Mouse (Mus musculus): ENCODE measurements around the gene Zbed6. TPM values are rescaled to one million over a fixed set of nuclear protein-coding genes. Genes with fewer than 3 reads are reported as not detected.
"Not testable (repeated sequence)": the region's sequence is repeated elsewhere in the genome, so short reads cannot be mapped to it uniquely, and the experiment has no call there.

Zbed6 gene
- polyA plus RNA-seq (2015; fragmentation: Nextera tagmentation; extraction: Ambion mirVana), result not detected in 2 replicates

GRCm38 (mm10) chr1:133660466-133661202, at the start of gene Zbed6:
Gene Zbed6 (minus strand): TSS chr1:133660885.
- H3K36me3 ChIP-seq, result peaks cover 38% of the 10 kb centered on the region
- no peaks in the 10 kb centered on the region for H3K27me3 ChIP-seq (replicated peaks)
- no peaks in the 10 kb centered on the region for H3K9me3 ChIP-seq
- peak; percentile 61 for ATAC-seq (ENCODE audit: extremely low read depth, insufficient number of reproducible peaks, low FRiP score, low TSS enrichment)
- 1% methylated on average over 41 of the region's 41 CpGs for WGBS
- H3K4me2 ChIP-seq, result peak within 1 kb of the TSS; percentile 94
- peak within 1 kb of the TSS; percentile 98 for H3K9ac ChIP-seq
- H3K4me1 ChIP-seq, result peaks cover 59% of the 10 kb centered on the region
- H3K27ac ChIP-seq (replicated peaks), result peak within 1 kb of the TSS; percentile 94
- H3K4me3 ChIP-seq, result peak within 1 kb of the TSS; percentile 78

- Histone ChIP-seq H3K4me2 (no peak overlapping the region), H3K4me3 (no peak overlapping the region), H3K36me3 (peaks cover 65% of the 10 kb centered on the region), H3K4me1 (peaks cover 14% of the 10 kb centered on the region), H3K27ac (replicated peaks) (no peak overlapping the region), H3K9ac (no peak overlapping the region), H3K27me3 (replicated peaks) (no peaks in the 10 kb centered on the region), H3K9me3 (no peaks in the 10 kb centered on the region)
- ATAC-seq (ENCODE audit: extremely low read depth, insufficient number of reproducible peaks, low FRiP score, low TSS enrichment), result no peak
- 82% methylated on average over 3 of the region's 3 CpGs for WGBS
Measured at GRCm38 (mm10) chr1:133709292-133709691, 48.6 kb upstream of the Zbed6 start.

GRCm38 (mm10) chr1:133701824-133702223, 41.1 kb upstream of the Zbed6 start:
- ATAC-seq (ENCODE audit: extremely low read depth, insufficient number of reproducible peaks, low FRiP score, low TSS enrichment); H3K9me3 ChIP-seq; H3K4me3 ChIP-seq; H3K27me3 ChIP-seq (replicated peaks); H3K9ac ChIP-seq; H3K27ac ChIP-seq (replicated peaks); H3K4me1 ChIP-seq; H3K4me2 ChIP-seq: not testable (repeated sequence)
- WGBS, result 14% methylated on average over 1 of the region's 2 CpGs
- peaks cover 39% of the 10 kb centered on the region for H3K36me3 ChIP-seq

GRCm38 (mm10) chr1:133697935-133698620, 37.4 kb upstream of the Zbed6 start:
- 92% methylated on average over 12 of the region's 12 CpGs for WGBS

GRCm38 (mm10) chr1:133695901-133696300, 35.2 kb upstream of the Zbed6 start:
- ATAC-seq (ENCODE audit: extremely low read depth, insufficient number of reproducible peaks, low FRiP score, low TSS enrichment), result no peak; the same call in 1 of the 2 replicates
- H3K27me3 ChIP-seq (replicated peaks), result no peaks in the 10 kb centered on the region
- H3K4me1 ChIP-seq, result peaks cover 51% of the 10 kb centered on the region
- 32% methylated on average over 7 of the region's 7 CpGs for WGBS
- peak overlapping the region; percentile 50; the same call in 1 of the 2 replicates for H3K9ac ChIP-seq
- peak overlapping the region; percentile 91 for H3K27ac ChIP-seq (replicated peaks)
- H3K9me3 ChIP-seq, result no peaks in the 10 kb centered on the region
- H3K4me3 ChIP-seq, result no peak overlapping the region
- peak overlapping the region; percentile 24 for H3K4me2 ChIP-seq
- no peaks in the 10 kb centered on the region for H3K36me3 ChIP-seq

More at GRCm38 (mm10) chr1:133697935-133698620, 37.4 kb upstream of the Zbed6 start:
- Histone ChIP-seq H3K9me3 (no peaks in the 10 kb centered on the region), H3K27ac (replicated peaks) (no peak overlapping the region), H3K4me3 (no peak overlapping the region), H3K4me2 (no peak overlapping the region), H3K4me1 (peaks cover 40% of the 10 kb centered on the region), H3K9ac (no peak overlapping the region), H3K27me3 (replicated peaks) (no peaks in the 10 kb centered on the region), H3K36me3 (peaks cover 11% of the 10 kb centered on the region)
- ATAC-seq (ENCODE audit: extremely low read depth, insufficient number of reproducible peaks, low FRiP score, low TSS enrichment), result no peak

- no peaks in the 10 kb centered on the region for H3K9me3 ChIP-seq
- peaks cover 54% of the 10 kb centered on the region for H3K4me1 ChIP-seq
- H3K27ac ChIP-seq (replicated peaks), result peak overlapping the region; percentile 91
- peak overlapping the region; percentile 4; the same call in 1 of the 2 replicates for H3K9ac ChIP-seq
- WGBS, result 83% methylated on average over 1 of the region's 1 CpGs
- no peak for ATAC-seq (ENCODE audit: extremely low read depth, insufficient number of reproducible peaks, low FRiP score, low TSS enrichment)
- no peaks in the 10 kb centered on the region for H3K36me3 ChIP-seq
- H3K27me3 ChIP-seq (replicated peaks), result no peaks in the 10 kb centered on the region
- no peak overlapping the region for H3K4me2 ChIP-seq
- H3K4me3 ChIP-seq, result no peak overlapping the region
Measured at GRCm38 (mm10) chr1:133694876-133695275, 34.2 kb upstream of the Zbed6 start.

GRCm38 (mm10) chr1:133694301-133694700, 33.6 kb upstream of the Zbed6 start:
- Histone ChIP-seq H3K27ac (replicated peaks) (peak overlapping the region; percentile 91), H3K9me3 (no peaks in the 10 kb centered on the region), H3K4me2 (no peak overlapping the region), H3K36me3 (no peaks in the 10 kb centered on the region), H3K4me3 (no peak overlapping the region), H3K9ac (peak overlapping the region; percentile 4), H3K4me1 (peaks cover 57% of the 10 kb centered on the region), H3K27me3 (replicated peaks) (no peaks in the 10 kb centered on the region)
- 11% methylated on average over 1 of the region's 1 CpGs for WGBS
- no peak for ATAC-seq (ENCODE audit: extremely low read depth, insufficient number of reproducible peaks, low FRiP score, low TSS enrichment)

- WGBS, result 68% methylated on average over 11 of the region's 11 CpGs
- no peak for ATAC-seq (ENCODE audit: extremely low read depth, insufficient number of reproducible peaks, low FRiP score, low TSS enrichment)
- no peak overlapping the region for H3K4me3 ChIP-seq
- H3K9me3 ChIP-seq, result no peaks in the 10 kb centered on the region
- peak overlapping the region; percentile 91 for H3K27ac ChIP-seq (replicated peaks)
- peak overlapping the region; percentile 4; the same call in 1 of the 2 replicates for H3K9ac ChIP-seq
- H3K4me2 ChIP-seq, result no peak overlapping the region
- no peaks in the 10 kb centered on the region for H3K36me3 ChIP-seq
- H3K4me1 ChIP-seq, result peaks cover 57% of the 10 kb centered on the region
- H3K27me3 ChIP-seq (replicated peaks), result no peaks in the 10 kb centered on the region
Measured at GRCm38 (mm10) chr1:133693536-133694114, 32.9 kb upstream of the Zbed6 start.

GRCm38 (mm10) chr1:133692195-133692594, 31.5 kb upstream of the Zbed6 start:
- Histone ChIP-seq H3K4me3 (no peak overlapping the region), H3K9ac (no peak overlapping the region), H3K36me3 (no peaks in the 10 kb centered on the region), H3K9me3 (no peaks in the 10 kb centered on the region), H3K4me2 (no peak overlapping the region), H3K27ac (replicated peaks) (no peak overlapping the region), H3K4me1 (peaks cover 57% of the 10 kb centered on the region), H3K27me3 (replicated peaks) (no peaks in the 10 kb centered on the region)
- ATAC-seq (ENCODE audit: extremely low read depth, insufficient number of reproducible peaks, low FRiP score, low TSS enrichment), result no peak
- WGBS, result 33% methylated on average over 4 of the region's 4 CpGs

- Histone ChIP-seq H3K9ac (no peak overlapping the region), H3K9me3 (no peaks in the 10 kb centered on the region), H3K27ac (replicated peaks) (no peak overlapping the region), H3K27me3 (replicated peaks) (no peaks in the 10 kb centered on the region), H3K4me3 (no peak overlapping the region), H3K36me3 (no peaks in the 10 kb centered on the region), H3K4me2 (no peak overlapping the region), H3K4me1 (peaks cover 47% of the 10 kb centered on the region)
- no peak for ATAC-seq (ENCODE audit: extremely low read depth, insufficient number of reproducible peaks, low FRiP score, low TSS enrichment)
- 79% methylated on average over 6 of the region's 6 CpGs for WGBS
Measured at GRCm38 (mm10) chr1:133691046-133691445, 30.4 kb upstream of the Zbed6 start.

- ATAC-seq (ENCODE audit: extremely low read depth, insufficient number of reproducible peaks, low FRiP score, low TSS enrichment), result no peak
- Histone ChIP-seq H3K36me3 (no peaks in the 10 kb centered on the region), H3K27ac (replicated peaks) (no peak within 1 kb of the TSS), H3K4me1 (peaks cover 35% of the 10 kb centered on the region), H3K27me3 (replicated peaks) (no peaks in the 10 kb centered on the region), H3K4me2 (no peak within 1 kb of the TSS), H3K9ac (no peak within 1 kb of the TSS), H3K9me3 (no peaks in the 10 kb centered on the region), H3K4me3 (no peak within 1 kb of the TSS)
- WGBS, result 21% methylated on average over 6 of the region's 6 CpGs
Measured at GRCm38 (mm10) chr1:133689897-133690296, 29.2 kb upstream of the Zbed6 start, which contains the start of gene Lax1. Gene Lax1 (minus strand): TSS chr1:133690108.

All from heart, embryonic 13.5 days (tissue).